Mouse (Mus musculus) cerebellum, adult 2 months (tissue): ENCODE data around the gene Prkcz.
A peak's percentile ranks its signal among the peaks of the same experiment; 100 is the strongest.

Experiments used
- CTCF ChIP-seq: fragments of 200-500 bp; IDR thresholded peaks from 2 replicates; pipeline ENCODE4 v1.5.1; 2011; ENCODE audit warnings: low read depth, mild to moderate bottlenecking, control low read depth, low read length, moderate library complexity, borderline replicate concordance; ENCODE audit not compliant: insufficient read depth
- POLR2A ChIP-seq: fragments of 200-500 bp; IDR thresholded peaks from 2 replicates; pipeline ENCODE4 v1.6.1; 2011; ENCODE audit warnings: low read length, control low read depth, borderline replicate concordance; ENCODE audit not compliant: insufficient read depth

GRCm38 (mm10) chr4:155295996-155296395, 65.2 kb downstream of the Prkcz start:
- TF ChIP-seq CTCF = peak; percentile 29; the same call in 1 of the 2 replicates
- TF ChIP-seq POLR2A = no peak
